Mouse (Mus musculus) heart, postnatal 10 days (tissue): ENCODE measurements around the gene Amer3. TPM values are rescaled to one million over a fixed set of nuclear protein-coding genes. Genes with fewer than 3 reads are reported as not detected.
"Not testable (repeated sequence)": the region's sequence is repeated elsewhere in the genome, so short reads cannot be mapped to it uniquely, and the experiment has no call there.

Experiments
- DNase-seq, 2 experiments: peaks; one replicate each; pipeline ENCODE4 v3.0.0; 2021
- intact Hi-C: fragments of 180-260 bp; cut with DNase I; formaldehyde crosslinking; loops from one replicate; pipeline ENCODE4 v1.15.1; 2025
- total RNA-seq, 2 experiments: library from RNA; stranded (reverse); gene quantifications; 2 replicates each; pipeline ENCODE4 v1.2.3; 2021

Gene Amer3
- not detected for total RNA-seq

DNA sequence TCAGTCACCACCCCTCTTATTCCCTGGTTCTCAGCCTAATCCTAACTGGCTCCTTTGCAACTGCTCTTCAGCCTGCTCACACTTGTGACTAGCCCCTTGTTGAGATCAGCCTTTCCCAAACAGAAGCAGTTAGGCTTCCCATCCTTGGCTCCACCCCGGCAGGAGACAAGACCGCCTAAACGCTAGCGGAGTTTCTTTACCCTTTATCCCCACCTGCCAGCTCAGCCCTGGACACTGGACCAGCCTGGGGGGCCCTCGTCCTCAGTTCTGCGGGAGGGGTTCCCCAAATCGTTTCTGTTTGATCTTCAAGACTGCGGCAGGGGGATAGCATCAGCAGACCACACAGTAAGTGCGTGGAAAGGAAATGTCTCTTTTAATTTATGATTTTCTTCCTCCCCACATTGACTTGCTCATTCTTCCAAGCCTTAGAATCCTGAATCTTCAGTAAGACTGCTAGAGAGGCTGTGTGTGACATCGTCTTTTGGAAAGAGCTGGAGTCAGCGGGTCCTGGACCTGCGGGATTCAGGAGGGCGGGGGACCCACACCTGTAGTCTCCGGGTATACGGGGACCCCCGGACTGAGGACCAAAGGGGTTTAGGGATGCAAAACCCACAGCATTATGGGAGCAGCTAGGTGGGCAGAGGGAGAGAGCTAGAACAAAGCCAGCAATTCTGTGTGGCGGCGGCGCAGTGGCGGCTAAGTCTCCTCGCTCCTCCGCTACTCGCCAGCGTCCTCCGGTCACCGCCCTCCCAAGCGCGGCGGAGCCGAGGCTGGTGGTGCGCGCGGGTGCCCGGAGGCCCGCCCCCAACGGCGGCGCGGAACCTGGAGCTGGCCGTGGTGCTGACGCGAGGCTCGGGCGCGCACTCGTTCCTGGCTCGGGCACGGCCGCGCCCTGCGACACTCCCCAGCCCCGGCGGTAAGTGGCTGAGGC lies at the start of gene Amer3:
TSS of gene Amer3 (plus strand) at position 807 of the 931 bp plus-strand sequence.
- DNase-seq: peak; percentile 77 to 81
- intact Hi-C loops: no loop called here

GRCm38 (mm10) chr1:34534574-34534973 lies 44.9 kb upstream of the Amer3 start:
- intact Hi-C loops, DNase-seq: not testable (repeated sequence)

DNA sequence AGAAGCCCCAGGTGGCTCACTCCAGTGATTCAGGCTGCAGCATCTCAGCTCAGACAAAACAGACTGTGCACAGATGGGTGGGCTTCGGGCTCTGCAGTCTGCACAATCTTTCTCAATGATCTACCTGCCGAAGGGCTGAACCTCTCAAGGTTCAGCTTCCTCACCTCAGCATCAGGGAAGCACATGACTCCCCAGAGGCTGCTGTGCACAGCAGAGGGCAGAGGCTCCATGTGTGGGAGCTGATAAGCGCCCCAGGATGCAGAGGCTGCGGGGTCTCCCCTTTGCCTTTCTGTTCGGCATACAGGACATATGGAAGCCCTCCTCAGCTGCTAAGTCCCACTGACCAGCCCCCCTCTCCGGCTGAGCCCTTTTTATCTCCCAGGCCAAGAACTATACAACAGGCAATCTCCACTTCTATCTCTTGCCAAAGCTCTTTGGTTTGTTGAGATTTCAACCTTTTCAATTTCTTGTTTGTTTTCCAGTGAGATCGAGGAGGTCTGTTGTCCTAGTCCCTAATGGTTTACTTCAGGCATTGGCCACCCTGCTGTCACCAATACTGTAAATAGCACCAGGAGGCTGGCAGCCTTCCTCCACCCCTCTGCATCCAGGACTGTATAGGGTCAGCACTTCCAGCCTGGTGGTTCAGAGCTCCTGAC lies 44.3 kb upstream of the Amer3 start, which contains the start of gene Cfc1:
TSS of gene Cfc1 (plus strand) at position 606 of the 656 bp plus-strand sequence.
- DNase-seq, intact Hi-C loops: not testable (repeated sequence)

DNA sequence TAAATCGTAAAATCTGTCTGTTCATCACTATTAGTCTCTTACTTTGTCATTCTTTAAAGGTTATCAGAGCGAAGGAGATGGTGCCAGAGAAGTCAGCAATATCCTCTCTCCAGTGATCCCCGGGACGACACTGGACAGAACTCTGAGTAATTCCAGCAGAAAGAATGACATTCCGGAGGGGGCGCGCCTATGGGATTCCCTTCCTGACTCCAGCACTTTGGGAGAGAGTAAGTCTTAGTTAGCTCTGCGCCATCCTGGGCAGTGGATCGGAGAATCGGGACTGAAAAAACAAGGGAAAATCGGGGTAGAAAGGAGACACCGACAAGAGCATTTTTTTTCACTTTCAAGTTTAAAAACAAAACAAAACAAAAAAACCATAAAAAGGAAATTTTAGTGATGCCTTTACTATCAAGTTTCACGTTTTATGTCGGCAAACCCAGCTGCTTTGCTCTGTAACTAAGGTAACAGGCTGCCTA lies 43.1 kb upstream of the Amer3 start:
- intact Hi-C loops: no loop called here
- DNase-seq: no peak

GRCm38 (mm10) chr1:34536767-34537485 lies 42.5 kb upstream of the Amer3 start:
- intact Hi-C loops: no loop called here
- peak in 1 of 2 experiments; percentile 11 for DNase-seq

- no peak for DNase-seq
- intact Hi-C loops: no loop called here
Observed at GRCm38 (mm10) chr1:34547074-34547473, 32.4 kb upstream of the Amer3 start.

GRCm38 (mm10) chr1:34553690-34554089 lies 25.8 kb upstream of the Amer3 start:
- intact Hi-C loops: no loop called here
- DNase-seq: no peak

- intact Hi-C loops: no loop called here
- DNase-seq: no peak
Observed at GRCm38 (mm10) chr1:34554275-34554674, 25.2 kb upstream of the Amer3 start.

DNA sequence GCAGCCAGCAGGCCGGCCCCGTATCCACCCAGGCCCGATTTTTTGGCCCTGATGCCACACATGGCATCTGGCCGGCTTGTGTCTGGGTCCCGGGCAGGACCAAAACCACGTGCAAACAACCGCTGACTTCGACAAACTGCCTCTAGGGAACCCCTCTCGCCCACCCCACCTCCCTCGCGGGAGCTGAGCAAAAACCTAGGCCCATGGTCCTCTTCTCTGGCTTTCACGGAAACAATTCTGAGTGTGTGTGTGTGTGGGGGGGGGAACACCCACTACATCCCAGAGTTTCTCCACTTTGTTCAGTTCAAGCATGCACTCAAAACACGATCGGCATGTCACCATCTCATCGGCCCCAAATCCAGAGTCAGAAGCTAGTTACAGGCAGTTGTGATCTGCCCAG lies 18.6 kb upstream of the Amer3 start, which contains the start of gene Prss40:
TSS of gene Prss40 (minus strand) at position 101 of the 400 bp plus-strand sequence.
- intact Hi-C loops: no loop called here
- DNase-seq: no peak

GRCm38 (mm10) chr1:34564383-34565045 lies 14.9 kb upstream of the Amer3 start:
- intact Hi-C loops: no loop called here
- no peak for DNase-seq

DNA sequence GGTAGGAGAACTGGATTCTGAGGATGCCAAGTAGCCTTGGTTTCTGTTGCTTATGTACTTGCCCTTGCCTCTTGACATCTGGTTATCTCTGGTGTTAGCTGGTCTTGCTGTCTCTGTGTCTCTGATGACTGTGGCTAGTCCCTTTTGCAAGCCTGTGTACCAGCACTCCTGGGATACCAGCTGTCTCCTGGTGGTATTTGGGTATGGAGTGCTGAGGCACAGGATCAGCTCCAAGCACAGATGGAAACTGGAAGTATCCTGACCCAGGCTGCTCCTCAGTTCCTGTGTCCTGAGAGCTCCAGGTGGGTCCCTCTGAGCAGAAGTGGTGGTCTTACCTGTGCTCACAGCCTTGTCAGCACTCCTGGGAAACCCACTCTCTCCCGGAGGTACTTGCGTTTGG lies 11.3 kb upstream of the Amer3 start:
- intact Hi-C loops: no loop called here
- no peak for DNase-seq

- intact Hi-C loops: no loop called here
- no peak for DNase-seq
Observed at GRCm38 (mm10) chr1:34569876-34570275, 9.6 kb upstream of the Amer3 start.

DNA sequence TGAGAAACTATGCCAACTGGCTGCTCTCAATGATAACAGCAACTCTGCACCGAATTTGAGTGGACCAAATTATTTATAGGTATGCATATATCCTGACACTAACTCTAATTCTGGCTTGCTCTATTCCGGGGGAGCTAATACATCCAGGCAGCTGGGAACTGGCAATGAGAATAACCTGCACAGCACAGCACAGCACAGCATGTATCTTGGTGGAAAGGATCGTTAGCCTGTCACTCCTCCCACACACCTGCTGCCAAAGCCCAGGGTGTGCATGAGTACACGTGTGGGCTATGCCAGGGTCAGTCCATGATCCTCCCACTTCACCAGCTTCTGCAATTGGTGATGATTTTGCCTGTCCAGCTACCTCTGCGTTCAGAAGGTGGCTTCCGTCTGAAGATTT lies 8.0 kb upstream of the Amer3 start:
- intact Hi-C loops: no loop called here
- DNase-seq: no peak

DNA sequence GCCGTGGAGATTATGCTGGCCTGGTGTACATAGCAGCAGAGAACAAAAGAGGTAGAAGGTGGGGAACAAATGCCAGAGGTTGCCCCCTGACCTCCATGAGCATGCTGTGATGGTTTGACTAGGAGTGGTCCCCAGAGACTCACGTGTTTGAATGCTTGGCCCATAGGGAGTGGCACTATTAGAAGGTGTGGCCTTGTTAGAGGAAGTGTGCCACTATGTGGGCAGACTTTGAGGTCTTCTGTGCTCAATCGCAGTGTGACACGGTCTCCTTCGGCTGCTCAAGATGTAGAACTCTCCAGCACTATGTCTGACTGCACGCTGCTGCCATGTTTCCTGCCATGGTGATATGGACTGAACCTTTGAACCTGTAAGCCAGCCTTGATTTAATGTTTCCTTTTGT lies 6.2 kb upstream of the Amer3 start:
- intact Hi-C loops: no loop called here
- DNase-seq: no peak

- intact Hi-C loops: no loop called here
- DNase-seq: no peak
Observed at GRCm38 (mm10) chr1:34579782-34580356, 412 bp downstream of the Amer3 start.

- DNase-seq: no peak
- intact Hi-C loops: no loop called here
Observed at GRCm38 (mm10) chr1:34582218-34582617, 2.8 kb downstream of the Amer3 start.

- peak; percentile 2 to 7 for DNase-seq
Observed at GRCm38 (mm10) chr1:34583821-34584263, 4.4 kb downstream of the Amer3 start.

DNA sequence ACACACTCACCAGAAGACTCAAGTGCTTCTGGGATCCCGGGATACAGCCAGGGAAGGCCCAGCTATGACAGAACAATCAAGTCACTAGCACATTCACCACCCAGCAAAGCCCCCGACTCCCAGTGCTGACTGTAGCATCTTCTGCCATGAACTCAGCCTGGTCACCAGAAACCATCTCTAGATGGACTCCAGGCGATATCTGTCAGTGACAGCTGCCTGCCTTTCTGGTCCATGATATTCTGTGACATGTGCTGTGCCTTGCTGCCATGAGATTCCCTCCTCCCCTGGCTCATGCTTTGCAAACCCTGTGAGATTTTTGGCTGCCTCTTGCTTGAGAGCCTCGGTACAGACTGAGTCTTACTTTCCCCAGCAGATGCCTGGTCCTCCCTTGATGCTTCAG lies 5.3 kb downstream of the Amer3 start:
- no peak for DNase-seq
- intact Hi-C loops: no loop called here

More at GRCm38 (mm10) chr1:34583821-34584263, 4.4 kb downstream of the Amer3 start:
- intact Hi-C loops: no loop called here

DNA sequence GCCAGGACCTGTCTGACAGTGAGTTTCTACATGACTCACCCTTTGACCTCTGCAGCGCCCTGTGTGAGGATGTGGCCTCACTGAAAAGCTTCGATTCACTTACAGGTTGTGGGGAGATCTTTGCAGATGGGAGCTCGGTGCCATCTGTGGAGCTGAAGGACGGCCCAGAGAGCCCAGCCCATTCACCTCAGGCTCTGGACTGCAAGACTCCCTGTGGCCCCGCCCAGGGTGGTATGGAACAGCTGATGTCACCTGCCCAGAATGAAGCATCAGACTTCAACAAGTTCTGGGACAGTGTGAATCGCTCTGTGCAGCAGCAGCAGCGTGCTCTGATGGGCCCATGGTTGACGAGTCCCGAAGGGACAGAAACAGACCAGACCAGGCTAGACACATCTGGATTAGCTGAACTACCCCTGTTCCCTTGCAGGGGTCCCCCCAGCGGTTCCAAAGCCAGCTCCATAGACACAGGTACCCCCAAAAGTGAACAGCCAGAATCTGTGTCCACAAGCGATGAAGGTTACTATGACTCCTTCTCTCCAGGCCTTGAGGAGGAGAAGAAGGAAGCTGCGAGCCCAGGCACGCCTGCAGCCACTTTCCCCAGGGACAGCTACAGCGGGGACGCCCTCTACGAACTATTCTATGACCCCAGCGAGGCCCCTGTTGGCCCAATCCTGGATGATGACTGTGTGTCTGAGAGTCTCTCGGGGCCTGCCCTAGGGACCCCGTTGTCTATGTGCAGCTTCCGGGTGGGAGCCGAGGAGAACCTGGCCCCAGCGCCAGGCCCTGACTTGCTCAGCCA lies 8.0 kb downstream of the Amer3 start:
- DNase-seq: no peak
- intact Hi-C loops: no loop called here
